Mouse (Mus musculus) liver, adult 2 months (tissue): ENCODE results near the gene Rragd.

Experiments used
- CTCF ChIP-seq: fragments of 200-500 bp; IDR thresholded peaks from 2 replicates; pipeline ENCODE4 v1.5.1; 2011; ENCODE audit warnings: low read depth, low read length, control low read depth
- POLR2A ChIP-seq: fragments of 200-500 bp; IDR thresholded peaks from 2 replicates; pipeline ENCODE4 v1.6.1; 2011; ENCODE audit warnings: low read length, control low read depth; ENCODE audit not compliant: insufficient read depth; ENCODE audit errors: extremely low read depth

DNA sequence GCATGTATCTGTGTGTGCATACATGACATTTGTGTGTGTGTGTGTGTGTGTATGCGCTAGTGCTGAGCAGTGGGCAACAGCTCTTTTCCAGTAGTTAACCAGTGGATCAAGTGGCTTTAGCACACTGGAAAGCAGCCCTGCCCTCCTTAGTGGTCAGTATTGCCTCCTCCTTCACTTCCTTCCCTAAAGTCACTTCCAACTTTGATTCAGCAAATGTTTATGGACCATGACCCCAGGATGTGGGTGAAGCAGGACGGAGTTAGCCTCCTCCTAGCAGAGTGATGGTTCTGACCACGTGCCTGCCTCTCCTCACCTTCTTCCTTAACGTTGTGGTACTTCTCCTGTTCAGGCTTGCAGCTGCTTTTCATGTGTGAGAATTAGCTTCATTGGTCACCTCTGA, 57.0 kb downstream of the Rragd start:
- TF ChIP-seq CTCF = no peak
- TF ChIP-seq POLR2A = no peak
